Mouse (Mus musculus) embryonic facial prominence, embryonic 13.5 days (tissue): ENCODE data around the gene Sap18b. TPM values are rescaled to one million over a fixed set of nuclear protein-coding genes. Genes with fewer than 3 reads are reported as not detected.
A peak's percentile ranks its signal among the peaks of the same experiment; 100 is the strongest.

Experiments
- ATAC-seq: fragments of 200-750 bp; cut with Nextera tagmentation; 2 replicates; pipeline ENCODE4 v1.8.0; 2017; ENCODE audit warnings: low read depth; ENCODE audit not compliant: insufficient number of reproducible peaks, insufficient read depth, low FRiP score, low TSS enrichment
- H3K27ac ChIP-seq: fragments of 300-500 bp; sonication (generic); 2 replicates; pipeline ENCODE4 v1.5.1; 2015; ENCODE audit warnings: moderate library complexity, mild to moderate bottlenecking, inconsistent platforms
- H3K27me3 ChIP-seq: fragments of 300-500 bp; sonication (generic); 2 replicates; pipeline ENCODE4 v1.6.1; 2015; ENCODE audit warnings: mild to moderate bottlenecking, inconsistent platforms
- H3K36me3 ChIP-seq: fragments of 300-500 bp; sonication (generic); 2 replicates; pipeline ENCODE4 v1.6.1; 2015; ENCODE audit warnings: mild to moderate bottlenecking, inconsistent platforms
- H3K4me1 ChIP-seq: fragments of 300-500 bp; sonication (generic); 2 replicates; pipeline ENCODE4 v1.6.1; 2015; ENCODE audit warnings: inconsistent platforms
- H3K4me2 ChIP-seq: fragments of 300-500 bp; sonication (generic); 2 replicates; pipeline ENCODE4 v1.6.1; 2015; ENCODE audit warnings: moderate library complexity, mild to moderate bottlenecking, inconsistent platforms
- H3K4me3 ChIP-seq: fragments of 300-500 bp; sonication (generic); 2 replicates; pipeline ENCODE4 v1.5.1; 2015; ENCODE audit warnings: mild to moderate bottlenecking, inconsistent platforms
- H3K9ac ChIP-seq: fragments of 300-500 bp; sonication (generic); 2 replicates; pipeline ENCODE4 v1.6.1; 2015; ENCODE audit warnings: mild to moderate bottlenecking, inconsistent platforms
- H3K9me3 ChIP-seq: fragments of 300-500 bp; sonication (generic); 2 replicates; pipeline ENCODE4 v1.6.1; 2016; ENCODE audit warnings: inconsistent platforms
- WGBS: fragments of 180-500 bp; shearing (Covaris S2); methylation state at CpG from one replicate; pipeline ENCODE4 v1.1.7; 2015; ENCODE audit warnings: mixed read lengths; 5-methylcytosine and 5-hydroxymethylcytosine counted together
- polyA plus RNA-seq: library from polyadenylated mRNA; unstranded; fragments of >200 nt; fragmentation: Nextera tagmentation; extraction: Ambion mirVana; gene quantifications from 2 replicates; pipeline ENCODE4 v1.2.1, GENCODE M21; 2015

The Sap18b gene
- polyA plus RNA-seq, 1 experiment from 2014 or later: 351 TPM

DNA sequence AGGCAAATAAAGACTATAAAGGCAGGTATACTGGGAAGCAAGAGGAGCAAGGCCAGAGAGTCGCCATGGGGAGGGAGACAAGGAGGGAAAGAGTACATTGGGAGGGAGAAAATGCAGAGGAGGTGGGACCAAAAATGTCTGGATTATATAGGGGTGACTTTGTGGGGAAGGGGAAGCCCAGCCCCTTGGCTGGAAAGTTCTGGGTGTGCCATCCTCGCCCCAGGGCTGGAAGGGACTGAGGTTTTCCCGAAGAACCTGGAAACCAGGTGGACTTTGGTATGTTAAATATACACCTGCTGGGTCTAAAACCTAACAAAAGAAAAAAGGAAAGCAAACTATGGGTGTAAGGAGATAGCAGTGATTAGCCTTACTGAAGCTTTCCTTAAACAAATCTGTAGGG is 5.0 kb downstream of the Sap18b start:
- H3K4me2 ChIP-seq: no peak overlapping the region
- WGBS: 76% methylated on average over 3 of the region's 3 CpGs
- no peaks in the 10 kb centered on the region for H3K9me3 ChIP-seq
- no peaks in the 10 kb centered on the region for H3K27me3 ChIP-seq
- no peaks in the 10 kb centered on the region for H3K36me3 ChIP-seq
- no peak overlapping the region for H3K27ac ChIP-seq
- H3K4me1 ChIP-seq: no peaks in the 10 kb centered on the region
- H3K9ac ChIP-seq: no peak overlapping the region
- H3K4me3 ChIP-seq: no peak overlapping the region
- no peak for ATAC-seq

DNA sequence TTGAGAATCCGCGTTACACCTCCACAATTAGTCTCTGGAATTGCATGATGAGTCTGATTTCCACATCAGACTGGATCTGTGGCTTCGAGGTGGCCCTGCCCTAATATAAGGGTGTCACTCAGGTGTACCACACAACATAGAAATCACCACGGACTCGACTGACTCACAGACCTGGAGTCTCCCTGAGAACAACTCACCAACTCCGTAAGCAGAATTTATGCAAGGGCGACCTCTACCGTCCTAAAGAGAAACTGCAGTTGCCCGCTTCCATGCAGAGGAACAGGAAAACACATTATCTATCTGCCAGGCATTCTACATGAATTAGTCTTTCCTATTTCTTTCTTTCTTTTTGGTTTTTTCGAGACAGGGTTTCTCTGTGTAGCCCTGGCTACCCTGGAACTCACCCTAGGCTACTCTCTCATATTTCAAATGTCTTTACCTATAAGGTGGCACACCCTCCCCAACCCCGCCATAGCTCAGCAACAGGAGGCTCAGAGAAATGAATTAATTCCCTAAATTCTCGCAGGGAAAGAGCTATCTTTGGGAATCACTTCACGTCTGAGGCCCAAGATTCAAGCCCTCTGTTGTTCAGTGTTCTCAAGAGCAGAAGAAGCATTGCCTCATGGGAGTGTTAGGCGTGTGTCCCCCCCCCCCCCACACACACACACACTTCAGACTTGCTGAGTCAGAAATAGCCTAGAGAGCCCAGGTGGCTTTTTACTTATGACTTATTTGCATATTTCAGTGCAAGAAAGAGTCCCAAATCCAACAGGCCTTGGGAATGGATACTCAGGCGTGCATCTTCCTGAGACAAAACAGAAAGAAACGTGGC is 7.7 kb downstream of the Sap18b start:
- Histone ChIP-seq H3K27ac (0 out of 2 replicates have a peak overlapping the region, but pooled peaks have one; percentile 24), H3K9ac (peak overlapping the region; percentile 64), H3K27me3 (no peaks in the 10 kb centered on the region), H3K9me3 (no peaks in the 10 kb centered on the region), H3K4me1 (no peaks in the 10 kb centered on the region), H3K36me3 (peaks cover 11% of the 10 kb centered on the region), H3K4me3 (peak overlapping the region; percentile 46), H3K4me2 (peak overlapping the region; percentile 65)
- 13% methylated on average over 16 of the region's 16 CpGs for WGBS
- ATAC-seq: 0 out of 2 replicates have a peak, but pooled peaks have one; percentile 59

DNA sequence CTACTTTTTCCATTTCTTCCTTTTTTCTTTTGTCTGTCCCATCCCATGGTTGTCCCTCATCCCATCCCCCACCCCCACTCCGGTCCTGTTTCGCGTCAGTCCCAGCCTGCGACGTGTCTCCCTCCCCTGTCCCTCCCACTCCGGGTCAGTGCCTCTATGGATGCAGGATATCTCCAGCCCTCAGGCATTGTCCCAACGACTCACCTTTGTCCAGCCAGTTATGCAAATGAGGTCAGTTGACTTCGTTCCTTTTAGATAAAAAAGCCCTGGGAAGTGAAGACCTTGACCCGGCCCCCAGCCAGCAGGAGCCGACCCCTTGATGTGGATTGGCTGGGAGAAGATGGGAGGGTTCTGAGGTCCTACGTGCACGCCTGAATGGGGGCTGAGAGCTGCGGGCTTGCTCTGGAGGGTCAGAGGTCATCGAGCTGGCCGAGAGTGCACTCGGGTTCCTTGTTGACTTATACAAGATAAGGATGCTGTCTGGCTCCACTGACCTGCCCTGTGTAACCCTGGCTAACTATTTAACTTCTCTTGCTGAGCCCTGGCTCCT is 8.4 kb downstream of the Sap18b start:
- Histone ChIP-seq H3K9me3 (no peaks in the 10 kb centered on the region), H3K27ac (no peak overlapping the region), H3K4me3 (peak overlapping the region; percentile 46), H3K27me3 (no peaks in the 10 kb centered on the region), H3K36me3 (peaks cover 11% of the 10 kb centered on the region), H3K4me2 (peak overlapping the region; percentile 65), H3K9ac (peak overlapping the region; percentile 64), H3K4me1 (no peaks in the 10 kb centered on the region)
- ATAC-seq: no peak; the same call in 1 of the 2 replicates
- under 1% methylated on average over 16 of the region's 16 CpGs for WGBS

DNA sequence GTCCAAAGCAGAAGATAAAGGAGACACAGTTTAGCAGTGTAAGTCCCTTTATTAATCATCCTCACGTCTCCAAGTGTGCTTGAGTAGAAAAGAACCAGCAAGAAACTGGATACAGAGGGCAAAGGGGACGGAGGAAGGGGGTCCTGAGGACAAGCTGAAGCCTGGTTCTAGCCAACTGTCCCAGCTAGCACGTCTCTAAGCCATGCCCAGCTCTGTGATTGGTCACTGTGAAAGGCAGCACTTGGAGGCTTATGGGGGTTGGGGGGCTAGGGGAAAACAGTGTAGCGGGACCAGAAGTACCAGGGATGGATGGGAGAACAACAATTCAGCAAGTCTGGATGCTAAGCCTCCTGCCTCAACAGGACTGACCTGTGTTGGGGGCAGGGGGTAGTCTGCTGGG is 10.7 kb downstream of the Sap18b start:
- Histone ChIP-seq H3K36me3 (peaks cover 30% of the 10 kb centered on the region), H3K9ac (no peak overlapping the region), H3K27ac (no peak overlapping the region), H3K4me1 (no peaks in the 10 kb centered on the region), H3K4me3 (no peak overlapping the region), H3K27me3 (no peaks in the 10 kb centered on the region), H3K4me2 (no peak overlapping the region), H3K9me3 (no peaks in the 10 kb centered on the region)
- no peak for ATAC-seq
- 76% methylated on average over 4 of the region's 4 CpGs for WGBS

DNA sequence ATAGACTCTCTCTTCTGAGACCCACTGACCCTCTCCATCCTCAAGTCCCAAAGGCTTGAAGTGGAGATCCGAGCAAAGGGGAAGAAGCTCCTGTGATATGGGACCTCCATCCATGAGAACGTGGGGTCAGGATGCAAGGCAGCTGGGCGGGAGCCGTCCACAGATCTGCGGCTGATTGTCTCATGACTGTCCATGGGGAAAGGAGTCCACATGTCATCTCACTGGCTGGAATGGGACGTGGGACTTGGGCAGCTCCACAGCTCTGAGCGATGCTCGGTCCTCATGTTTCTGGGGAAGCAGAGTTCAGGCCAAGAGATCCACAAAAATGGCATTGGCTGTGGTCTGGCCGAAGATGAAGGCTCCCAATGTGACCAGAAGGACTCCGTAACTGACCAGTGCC is 12.1 kb downstream of the Sap18b start:
- Histone ChIP-seq H3K4me1 (no peaks in the 10 kb centered on the region), H3K27ac (no peak overlapping the region), H3K36me3 (peaks cover 43% of the 10 kb centered on the region), H3K4me2 (no peak overlapping the region), H3K4me3 (no peak overlapping the region), H3K9me3 (no peaks in the 10 kb centered on the region), H3K27me3 (no peaks in the 10 kb centered on the region), H3K9ac (no peak overlapping the region)
- ATAC-seq: no peak
- 90% methylated on average over 10 of the region's 10 CpGs for WGBS

DNA sequence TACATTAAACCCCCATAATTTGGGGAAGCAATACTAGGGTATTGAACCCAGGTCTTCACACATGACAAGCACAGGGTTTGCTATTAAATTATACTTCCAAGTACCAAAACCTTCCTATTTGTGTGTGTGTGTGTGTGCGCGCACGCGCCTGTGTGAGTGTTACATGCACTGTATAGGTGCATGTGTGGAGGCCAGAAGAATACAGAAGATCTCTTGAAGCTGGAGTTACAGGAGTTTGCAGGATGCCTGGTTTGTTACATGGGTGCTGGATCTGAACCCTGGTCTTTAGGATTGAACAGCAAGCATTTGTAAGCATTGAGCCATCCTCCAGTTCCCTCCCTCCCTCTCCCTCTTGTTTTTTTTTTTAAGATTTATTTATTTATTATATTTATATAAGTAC is 14.1 kb downstream of the Sap18b start:
- ATAC-seq: no peak
- WGBS: 98% methylated on average over 4 of the region's 4 CpGs

DNA sequence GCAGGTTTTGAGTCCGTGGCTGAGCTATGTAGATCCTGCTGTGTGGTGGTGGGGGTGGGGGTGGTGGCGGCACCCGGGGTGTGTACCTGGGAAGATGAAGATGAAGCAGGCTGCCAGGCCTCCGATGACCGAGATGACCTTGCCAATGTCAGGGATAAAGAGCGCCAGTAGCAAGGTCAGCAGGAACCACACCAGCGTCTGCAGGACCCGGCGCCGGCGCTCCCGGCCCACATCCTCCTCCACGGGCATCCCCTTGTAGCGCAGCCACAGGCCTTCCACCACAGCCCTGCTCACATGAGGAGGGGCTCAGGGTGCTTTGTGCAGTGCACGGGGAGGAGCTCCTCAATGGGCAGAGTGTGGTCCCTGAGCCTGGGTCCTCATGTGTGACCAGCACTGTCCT is 16.3 kb downstream of the Sap18b start:
- WGBS: 90% methylated on average over 15 of the region's 15 CpGs
- H3K27ac ChIP-seq: no peak overlapping the region
- no peaks in the 10 kb centered on the region for H3K4me1 ChIP-seq
- no peak overlapping the region for H3K4me2 ChIP-seq
- no peak overlapping the region for H3K4me3 ChIP-seq
- no peak overlapping the region for H3K9ac ChIP-seq
- no peak for ATAC-seq
- no peaks in the 10 kb centered on the region for H3K9me3 ChIP-seq
- peaks cover 79% of the 10 kb centered on the region for H3K36me3 ChIP-seq
- H3K27me3 ChIP-seq: no peaks in the 10 kb centered on the region

More for the DNA sequence above, 14.1 kb downstream of the Sap18b start:
- H3K4me2 ChIP-seq: no peak overlapping the region
- no peak overlapping the region for H3K27ac ChIP-seq
- peaks cover 61% of the 10 kb centered on the region for H3K36me3 ChIP-seq
- no peak overlapping the region for H3K4me3 ChIP-seq
- H3K9ac ChIP-seq: no peak overlapping the region
- no peaks in the 10 kb centered on the region for H3K27me3 ChIP-seq
- H3K4me1 ChIP-seq: no peaks in the 10 kb centered on the region
- no peaks in the 10 kb centered on the region for H3K9me3 ChIP-seq

DNA sequence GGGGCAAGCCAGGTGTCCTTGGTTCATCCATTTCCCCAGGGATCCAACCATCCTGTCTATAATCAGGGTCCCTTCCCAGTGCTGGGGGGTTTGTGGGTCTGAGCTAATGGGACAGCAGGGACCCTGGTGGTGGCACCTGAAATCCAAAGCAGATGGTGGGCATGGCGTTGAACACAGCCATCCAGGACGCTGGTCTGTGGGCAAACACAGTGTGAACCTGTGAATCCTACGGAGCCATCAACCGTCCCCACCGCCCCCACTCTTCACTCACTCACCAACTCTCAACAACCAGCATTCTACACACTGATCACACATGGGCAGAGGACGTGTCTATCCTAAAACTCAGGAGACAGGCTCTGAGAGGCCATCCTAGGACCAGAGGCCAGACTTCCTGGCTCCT is 18.8 kb downstream of the Sap18b start:
- Histone ChIP-seq H3K4me3 (no peak overlapping the region), H3K4me2 (no peak overlapping the region), H3K9me3 (no peaks in the 10 kb centered on the region), H3K9ac (no peak overlapping the region), H3K36me3 (peaks cover 72% of the 10 kb centered on the region), H3K4me1 (no peaks in the 10 kb centered on the region), H3K27ac (no peak overlapping the region), H3K27me3 (no peaks in the 10 kb centered on the region)
- WGBS: 91% methylated on average over 6 of the region's 6 CpGs
- no peak for ATAC-seq

DNA sequence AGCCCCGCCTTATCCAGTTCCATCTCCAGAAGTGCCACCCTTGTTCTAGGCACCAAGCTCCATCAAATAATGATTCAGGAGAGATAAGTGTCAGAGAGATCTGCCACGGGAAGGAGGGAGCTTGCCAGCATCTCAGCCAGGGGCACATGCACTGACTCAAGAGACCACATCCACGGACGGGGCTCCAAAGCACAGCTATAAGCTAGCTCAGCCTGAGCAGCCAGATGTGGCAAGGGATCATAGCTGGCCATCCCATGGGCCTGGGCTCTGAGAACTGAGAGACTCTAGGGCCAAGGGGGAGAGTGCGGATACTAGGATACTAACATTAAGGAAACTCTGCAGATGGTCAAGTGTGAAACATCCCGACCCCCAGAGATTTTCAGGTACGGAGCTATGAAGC is 19.9 kb downstream of the Sap18b start:
- Histone ChIP-seq H3K36me3 (peaks cover 65% of the 10 kb centered on the region), H3K4me3 (no peak overlapping the region), H3K4me1 (no peaks in the 10 kb centered on the region), H3K27ac (no peak overlapping the region), H3K4me2 (no peak overlapping the region), H3K27me3 (no peaks in the 10 kb centered on the region), H3K9ac (no peak overlapping the region), H3K9me3 (no peaks in the 10 kb centered on the region)
- ATAC-seq: no peak
- 95% methylated on average over 7 of the region's 7 CpGs for WGBS

DNA sequence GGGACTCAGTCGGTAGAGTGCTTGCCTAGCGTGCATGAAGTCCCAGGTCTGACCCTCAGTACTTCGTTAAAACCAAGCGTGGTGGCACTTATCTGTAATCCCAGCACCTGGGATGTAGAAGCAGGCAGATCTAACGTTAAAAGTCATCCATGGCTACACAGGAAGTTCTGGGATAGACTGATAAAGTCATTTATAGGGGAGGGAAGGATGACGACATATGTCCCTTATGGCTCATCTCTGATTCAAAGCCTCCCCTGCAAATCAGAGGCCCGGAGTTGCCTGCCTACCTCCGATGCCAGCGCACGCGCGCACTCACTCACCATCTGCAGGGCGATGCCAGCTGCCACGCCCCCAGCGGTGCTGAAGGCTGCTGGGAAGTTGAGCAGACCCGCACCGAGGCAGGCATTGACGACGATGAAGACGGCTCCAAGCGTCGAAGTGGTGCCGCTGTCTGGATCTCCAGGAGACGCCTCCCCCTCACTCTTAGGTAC is 23.0 kb downstream of the Sap18b start:
- Histone ChIP-seq H3K9ac (no peak overlapping the region), H3K9me3 (no peaks in the 10 kb centered on the region), H3K27ac (no peak overlapping the region), H3K27me3 (no peaks in the 10 kb centered on the region), H3K4me2 (peak overlapping the region; percentile 14; the same call in 1 of the 2 replicates), H3K4me3 (no peak overlapping the region), H3K4me1 (peaks cover 9% of the 10 kb centered on the region), H3K36me3 (peaks cover 37% of the 10 kb centered on the region)
- WGBS: 86% methylated on average over 24 of the region's 24 CpGs
- no peak for ATAC-seq

DNA sequence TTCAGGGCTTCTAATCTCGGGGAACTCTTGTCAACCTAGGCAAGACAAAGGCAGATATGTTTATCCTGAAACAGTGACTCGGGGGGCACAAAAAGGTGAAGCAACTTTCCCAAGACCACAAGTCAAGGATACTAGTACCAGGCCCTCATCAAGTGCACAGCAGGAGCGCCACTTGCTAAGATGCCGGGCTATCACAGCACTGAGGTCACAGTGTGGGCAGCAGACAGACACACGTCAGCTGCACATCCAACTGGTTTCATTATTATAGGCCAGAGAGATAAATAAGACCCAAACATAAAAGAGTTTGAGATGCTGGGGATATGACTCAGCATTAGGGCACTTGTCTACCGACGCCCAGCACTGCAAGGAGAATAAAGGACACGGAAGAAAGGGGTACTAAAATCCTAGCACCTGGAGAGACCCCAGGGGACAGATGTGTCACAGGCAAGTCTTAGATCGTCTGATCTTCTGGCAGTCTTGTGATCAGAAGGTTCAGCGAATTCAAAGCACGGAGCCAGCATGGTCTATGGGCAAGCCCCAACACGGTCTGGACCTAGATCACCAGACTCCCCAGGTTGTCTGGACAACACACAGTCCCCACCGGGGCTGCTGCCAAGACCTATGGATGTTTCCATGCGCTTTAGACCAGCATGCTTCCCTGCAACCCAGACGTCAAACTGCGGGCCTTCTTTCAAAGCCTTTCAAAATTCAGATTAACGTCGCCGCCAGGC is 23.8 kb downstream of the Sap18b start:
- 89% methylated on average over 19 of the region's 19 CpGs for WGBS

More for the DNA sequence above, 23.8 kb downstream of the Sap18b start:
- Histone ChIP-seq H3K27me3 (no peaks in the 10 kb centered on the region), H3K9ac (no peak overlapping the region), H3K9me3 (no peaks in the 10 kb centered on the region), H3K4me3 (no peak overlapping the region), H3K27ac (no peak overlapping the region), H3K4me2 (no peak overlapping the region), H3K4me1 (peaks cover 9% of the 10 kb centered on the region), H3K36me3 (peaks cover 29% of the 10 kb centered on the region)
- no peak for ATAC-seq
